In genomic region chr14:25586846-25587486, GRCm38 (mm10) we compare ENCODE assay signal across 8 mouse cellular contexts.
A peak's percentile ranks its signal among the peaks of the same experiment; 100 is the strongest.
DNase-seq lines count a peak whose midpoint lies in the region; ATAC-seq and TF ChIP-seq lines count a peak whose summit lies in the region.

No protein-coding gene starts in this region.

- no peaks in the 10 kb centered on the region for H3K9me3 ChIP-seq in embryonic facial prominence, embryonic 10.5 days
- H3K9me3 ChIP-seq in hindbrain, embryonic 14.5 days (ENCODE audit: control insufficient read depth, low read length), result no peaks in the 10 kb centered on the region
- H3K9me3 ChIP-seq in neural tube, embryonic 13.5 days, result no peaks in the 10 kb centered on the region

- H3K4me3 ChIP-seq in layer of hippocampus, adult 2 months, result no peak overlapping the region
- H3K4me3 ChIP-seq in embryonic facial prominence, embryonic 10.5 days, result peak overlapping the region; percentile 29
- no peak overlapping the region for H3K4me3 ChIP-seq in hindbrain, embryonic 14.5 days (replicated peaks; ENCODE audit: low read length)
- no peak overlapping the region for H3K4me3 ChIP-seq in neural tube, embryonic 13.5 days

- DNase-seq in layer of hippocampus, adult 2 months (ENCODE audit: low spot score in 2 of 2), result no peak
- DNase-seq in layer of hippocampus, postnatal 10 days (ENCODE audit: low spot score in 2 of 2), result no peak
- no peak for DNase-seq in embryonic facial prominence, embryonic 10.5 days (ENCODE audit: low spot score)
- no peak for DNase-seq in hindbrain, embryonic 14.5 days (ENCODE audit: low spot score)
- DNase-seq in ovary, adult 18-20 months (ENCODE audit: low spot score), result no peak
- no peak for DNase-seq in lung, postnatal 25 days (ENCODE audit: low spot score)

- no peak for ATAC-seq in hindbrain, embryonic 14.5 days (ENCODE audit: low FRiP score)
- no peak for ATAC-seq in neural tube, embryonic 13.5 days (ENCODE audit: low read depth)
- no peak for ATAC-seq in activated CD4-positive, CD25-positive, alpha-beta regulatory T cell, adult 4 months

- peak overlapping the region; percentile 71 for H3K9ac ChIP-seq in hindbrain, embryonic 14.5 days
- peak overlapping the region; percentile 67 for H3K9ac ChIP-seq in neural tube, embryonic 13.5 days

- WGBS in embryonic facial prominence, embryonic 10.5 days, result 32% methylated on average over 10 of the region's 10 CpGs
- WGBS in hindbrain, embryonic 14.5 days, result 11% methylated on average over 10 of the region's 10 CpGs
- 14% methylated on average over 10 of the region's 10 CpGs for WGBS in neural tube, embryonic 13.5 days

- peak overlapping the region; percentile 35 for H3K4me2 ChIP-seq in hindbrain, embryonic 14.5 days (replicated peaks)
- peak overlapping the region; percentile 40 for H3K4me2 ChIP-seq in neural tube, embryonic 13.5 days

- peak overlapping the region; percentile 88 for H3K27ac ChIP-seq in layer of hippocampus, adult 2 months
- H3K27ac ChIP-seq in embryonic facial prominence, embryonic 10.5 days (replicated peaks), result peak overlapping the region; percentile 97
- H3K27ac ChIP-seq in hindbrain, embryonic 14.5 days, result peak overlapping the region; percentile 100
- H3K27ac ChIP-seq in neural tube, embryonic 13.5 days (replicated peaks), result peak overlapping the region; percentile 99

- no peaks in the 10 kb centered on the region for H3K27me3 ChIP-seq in embryonic facial prominence, embryonic 10.5 days (replicated peaks; ENCODE audit: low read depth, poor library complexity, severe bottlenecking)
- H3K27me3 ChIP-seq in hindbrain, embryonic 14.5 days (ENCODE audit: control insufficient read depth, insufficient read depth, low read length), result no peaks in the 10 kb centered on the region
- H3K27me3 ChIP-seq in neural tube, embryonic 13.5 days, result no peaks in the 10 kb centered on the region

- peaks cover 78% of the 10 kb centered on the region for H3K4me1 ChIP-seq in embryonic facial prominence, embryonic 10.5 days
- peaks cover 70% of the 10 kb centered on the region for H3K4me1 ChIP-seq in hindbrain, embryonic 14.5 days (replicated peaks; ENCODE audit: control insufficient read depth, insufficient read depth, low read length)
- H3K4me1 ChIP-seq in neural tube, embryonic 13.5 days (replicated peaks), result peaks cover 88% of the 10 kb centered on the region

- TF ChIP-seq CTCF in layer of hippocampus, adult 2 months (conservative IDR thresholded peaks at IDR 0.05), result no peak

- H3K36me3 ChIP-seq in embryonic facial prominence, embryonic 10.5 days (replicated peaks), result peaks cover 55% of the 10 kb centered on the region
- peaks cover 25% of the 10 kb centered on the region for H3K36me3 ChIP-seq in hindbrain, embryonic 14.5 days (replicated peaks; ENCODE audit: control insufficient read depth, insufficient read depth)
- H3K36me3 ChIP-seq in neural tube, embryonic 13.5 days, result peaks cover 15% of the 10 kb centered on the region
